Mouse (Mus musculus) WW6 (cell line): ENCODE results near the gene Rfc5.
"Not testable (repeated sequence)": the region's sequence is repeated elsewhere in the genome, so short reads cannot be mapped to it uniquely, and the experiment has no call there.

Source experiments
- DNase-seq: peaks from one replicate; pipeline ENCODE4 v3.0.0-alpha.2; 2013; ENCODE audit warnings: low read depth, low spot score

The Rfc5 gene

DNA sequence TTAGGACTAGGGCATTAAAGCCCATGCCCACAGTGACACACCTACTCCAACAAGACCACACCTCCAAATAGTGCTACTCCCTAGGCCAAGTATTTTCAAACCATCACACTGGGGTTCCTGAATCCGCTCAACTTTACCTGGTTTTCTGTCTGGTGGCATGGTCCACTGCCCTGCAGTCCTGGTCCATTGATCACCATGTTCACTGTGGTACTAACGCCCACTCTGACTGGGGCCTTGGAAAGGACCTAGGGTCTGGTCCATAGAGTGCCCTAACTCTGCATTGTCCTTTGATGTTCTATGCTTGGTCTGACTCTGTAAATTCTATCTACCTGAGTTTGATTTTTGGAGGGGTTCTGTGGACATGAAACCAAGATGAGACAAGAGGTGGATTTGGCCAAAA is 41.0 kb downstream of the Rfc5 start:
- DNase-seq: no peak

DNA sequence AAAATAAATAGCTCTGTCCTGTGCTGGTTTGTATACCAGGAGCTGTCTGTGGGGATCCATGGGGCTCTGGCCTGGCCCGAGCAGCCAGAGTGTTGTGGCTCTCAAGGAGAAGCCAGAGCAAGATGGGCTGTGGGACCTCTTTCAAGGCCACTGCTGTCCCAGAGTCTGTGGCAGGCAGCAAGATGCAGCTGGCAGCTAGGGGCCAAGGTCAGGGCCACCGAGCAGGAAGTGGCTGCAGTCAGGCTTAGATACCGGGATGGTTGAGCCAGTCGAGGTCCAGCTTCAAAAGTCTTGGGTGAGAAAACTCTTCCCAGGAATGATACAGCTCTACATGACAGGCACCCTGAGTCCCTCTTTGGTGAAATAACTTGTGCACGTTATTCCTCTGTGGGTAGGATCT is 41.8 kb downstream of the Rfc5 start:
- DNase-seq: no peak

DNA sequence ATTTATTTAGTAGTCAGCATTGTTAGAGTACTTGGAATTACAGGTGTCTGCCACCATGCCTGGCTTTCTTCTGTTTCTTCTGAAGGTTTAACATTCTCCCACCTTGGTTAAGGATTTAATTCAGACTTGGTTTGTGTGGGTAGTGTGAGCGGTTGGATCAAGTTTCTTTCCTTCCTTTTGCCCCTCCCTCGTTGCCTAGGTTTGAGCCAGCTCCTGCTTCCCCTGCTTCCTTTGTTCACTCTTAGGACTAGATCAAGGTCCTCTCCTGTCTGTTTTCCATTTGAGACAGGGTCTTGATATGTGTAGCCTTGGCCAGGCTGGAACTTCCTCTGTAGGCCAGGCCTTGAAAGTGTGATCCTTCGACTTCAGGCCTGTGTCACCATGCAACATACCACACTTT is 42.6 kb downstream of the Rfc5 start:
- no peak for DNase-seq

DNA sequence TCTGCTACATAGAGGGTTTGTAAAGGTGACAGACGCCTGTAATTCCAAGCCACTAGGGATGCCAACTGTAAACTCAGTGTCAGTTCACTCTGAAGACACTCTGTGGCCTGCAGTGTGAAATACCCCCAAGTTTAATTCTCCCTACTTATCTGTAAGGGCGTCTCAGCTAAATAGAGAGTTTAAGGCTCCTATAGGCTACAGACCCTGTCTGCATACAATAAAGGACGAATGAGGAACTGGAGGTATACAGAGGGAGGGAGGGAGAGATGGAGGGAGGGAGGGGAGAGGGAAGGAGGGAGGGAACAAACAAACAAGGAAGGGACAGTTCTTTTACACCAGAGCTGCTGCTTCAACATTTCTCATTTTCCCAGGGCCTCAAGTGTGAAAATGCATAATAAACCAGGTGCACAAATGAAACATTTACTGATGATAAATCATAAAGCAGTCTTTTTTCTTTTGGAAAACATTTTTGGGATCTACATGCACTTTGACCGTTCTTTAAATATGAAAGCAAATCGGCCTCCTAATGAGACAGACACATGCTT is 43.3 kb downstream of the Rfc5 start:
- DNase-seq: no peak

DNA sequence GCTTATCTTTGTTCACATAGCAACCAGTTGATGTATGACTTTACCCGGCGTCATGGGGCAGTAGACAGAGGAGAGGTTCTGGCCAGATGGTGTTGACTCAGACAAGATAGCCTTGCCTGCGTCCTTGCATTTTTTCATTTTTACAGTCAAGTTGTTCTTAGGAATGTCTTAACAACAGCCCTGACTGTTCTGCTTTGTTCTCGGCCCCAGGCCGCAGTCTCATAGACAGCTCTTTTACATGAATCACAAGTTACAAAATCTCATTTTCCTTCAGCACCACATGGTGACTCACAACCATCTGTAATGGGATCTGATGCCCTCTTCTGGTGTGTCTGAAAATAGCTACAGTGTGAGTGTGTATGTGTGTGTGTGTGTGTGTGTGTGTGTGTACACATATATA is 44.4 kb downstream of the Rfc5 start:
- not testable (repeated sequence) for DNase-seq

DNA sequence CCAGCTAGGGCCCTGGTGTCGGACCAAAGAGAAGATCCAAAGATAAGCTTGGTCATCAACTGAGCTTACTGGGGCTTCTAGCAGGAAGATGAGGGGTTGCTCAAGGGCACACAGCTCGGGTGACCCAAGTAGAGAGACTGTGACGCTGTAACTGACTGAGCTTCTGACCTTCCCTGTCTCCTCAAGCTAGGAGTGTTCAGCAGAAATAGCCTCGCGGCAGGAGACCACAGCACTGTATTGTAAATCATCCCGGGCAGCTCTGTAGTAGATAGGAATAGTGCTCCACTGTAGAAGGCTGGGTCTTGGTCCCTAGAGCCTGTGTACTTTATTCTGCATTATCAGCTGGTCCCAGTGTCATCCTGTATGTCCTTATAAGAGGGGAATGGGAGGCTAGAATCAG is 47.0 kb downstream of the Rfc5 start:
- no peak for DNase-seq

DNA sequence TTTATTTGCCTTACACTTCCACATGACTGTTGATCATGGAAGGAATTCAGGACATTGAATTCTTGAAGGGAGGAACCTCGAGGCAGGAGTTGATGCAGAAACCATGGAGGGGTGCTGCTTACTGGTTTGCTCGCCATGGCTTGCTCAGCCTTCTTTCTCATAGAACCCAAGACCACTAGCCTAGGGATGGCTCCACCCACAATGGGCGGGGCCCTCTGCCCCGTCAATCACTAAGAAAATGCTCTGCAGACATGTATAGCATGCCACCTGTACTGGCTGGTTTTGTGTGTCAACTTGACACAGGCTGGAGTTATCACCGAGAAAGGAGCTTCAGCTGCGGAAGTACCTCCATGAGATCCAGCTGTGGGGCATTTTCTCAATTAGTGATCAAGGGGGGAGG is 48.8 kb downstream of the Rfc5 start:
- no peak for DNase-seq

DNA sequence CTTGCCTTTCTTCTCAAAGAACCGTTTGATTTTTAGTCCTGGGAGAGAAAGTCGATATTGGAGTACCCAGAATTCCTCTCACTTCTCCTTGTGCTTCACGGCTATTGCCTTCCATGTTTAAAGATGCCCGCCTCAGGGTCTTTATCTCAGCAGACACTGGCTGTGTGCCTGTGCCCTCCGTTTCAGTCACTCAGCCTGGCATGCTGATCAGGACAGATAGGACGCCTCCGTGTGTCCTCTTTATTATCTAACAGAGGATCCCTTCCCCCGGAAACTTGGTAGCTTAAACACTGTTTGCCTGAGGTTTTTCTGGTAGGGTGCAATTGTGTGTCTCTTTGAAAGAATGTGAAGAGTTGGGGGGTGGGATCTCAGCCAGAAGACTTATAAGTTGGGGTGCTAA is 50.3 kb downstream of the Rfc5 start:
- no peak for DNase-seq

DNA sequence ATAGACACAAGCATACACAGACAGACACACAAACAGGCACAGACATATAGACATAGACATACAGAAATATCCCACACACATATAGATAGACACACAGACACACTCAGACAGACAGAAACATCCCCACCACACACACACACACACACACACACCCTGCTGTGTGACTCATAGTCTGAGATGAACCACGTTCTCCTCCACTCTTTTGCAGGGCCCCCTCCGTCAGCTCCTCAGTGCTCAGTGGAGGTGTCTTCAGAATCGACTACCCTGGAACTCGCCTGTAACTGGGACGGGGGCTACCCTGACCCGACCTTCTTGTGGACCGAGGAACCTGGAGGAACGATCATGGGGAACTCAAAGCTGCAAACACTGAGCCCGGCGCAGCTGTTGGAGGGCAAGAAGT is 50.8 kb downstream of the Rfc5 start:
- DNase-seq: no peak

DNA sequence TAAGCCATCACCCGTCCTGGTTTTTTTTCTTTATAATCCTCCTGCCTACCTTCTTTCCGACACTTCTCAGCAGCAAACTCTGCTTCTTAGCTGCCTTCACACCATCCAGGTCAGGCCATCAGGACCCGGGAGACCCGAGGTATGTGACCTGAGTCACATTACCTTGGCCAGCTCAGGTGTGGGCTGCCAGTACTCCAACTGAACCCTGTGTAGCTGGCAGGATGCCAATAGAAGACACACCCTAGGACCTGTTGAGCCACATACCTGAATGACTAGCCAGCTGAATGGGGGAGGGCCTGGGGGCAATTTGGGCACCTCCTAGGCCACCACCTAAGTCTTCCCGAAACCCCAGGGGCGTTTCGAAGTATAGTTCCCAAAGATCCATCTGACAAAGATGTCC is 58.4 kb downstream of the Rfc5 start:
- DNase-seq: no peak
